Comparison of ENCODE assay signal across 8 mouse cellular contexts in genomic region chr4:119247462-119248235, GRCm38 (mm10). TPM values are rescaled to one million over a fixed set of nuclear protein-coding genes. Genes with fewer than 3 reads are reported as not detected.
DNase-seq lines count a peak whose midpoint lies in the region; ATAC-seq lines count a peak whose summit lies in the region.

No protein-coding gene starts in this region.

- H3K9ac ChIP-seq in intestine, embryonic 15.5 days = no peak overlapping the region
- no peak overlapping the region for H3K9ac ChIP-seq in limb, embryonic 11.5 days (ENCODE audit: low read length)
- H3K9ac ChIP-seq in midbrain, embryonic 16.5 days (ENCODE audit: low read depth, low read length) = no peak overlapping the region

- no peaks in the 10 kb centered on the region for H3K9me3 ChIP-seq in intestine, embryonic 15.5 days
- H3K9me3 ChIP-seq in limb, embryonic 11.5 days (ENCODE audit: control insufficient read depth, low read length) = no peaks in the 10 kb centered on the region
- no peaks in the 10 kb centered on the region for H3K9me3 ChIP-seq in midbrain, embryonic 16.5 days (replicated peaks; ENCODE audit: control insufficient read depth, low read length, poor library complexity, severe bottlenecking)

- ATAC-seq in granulocyte monocyte progenitor cell, adult 5-6 weeks (replicated peaks; ENCODE audit: poor library complexity, severe bottlenecking) = peak; percentile 80
- peak; percentile 78 for ATAC-seq in intestine, embryonic 15.5 days
- no peak for ATAC-seq in limb, embryonic 11.5 days (ENCODE audit: insufficient number of reproducible peaks, low FRiP score, low TSS enrichment, low read depth)
- peak; percentile 56 for ATAC-seq in midbrain, embryonic 16.5 days

- H3K4me3 ChIP-seq in intestine, embryonic 15.5 days (replicated peaks) = no peak overlapping the region
- no peak overlapping the region for H3K4me3 ChIP-seq in limb, embryonic 11.5 days (ENCODE audit: low read depth, low read length)
- H3K4me3 ChIP-seq in midbrain, embryonic 16.5 days (ENCODE audit: low read depth, low read length) = no peak overlapping the region

- no peaks in the 10 kb centered on the region for H3K27me3 ChIP-seq in intestine, embryonic 15.5 days (replicated peaks)
- H3K27me3 ChIP-seq in limb, embryonic 11.5 days (ENCODE audit: control insufficient read depth, insufficient read depth, low read length) = no peaks in the 10 kb centered on the region
- H3K27me3 ChIP-seq in midbrain, embryonic 16.5 days (ENCODE audit: control insufficient read depth, insufficient read depth, low read depth, low read length) = no peaks in the 10 kb centered on the region

- peaks cover 4% of the 10 kb centered on the region; the same call in 1 of the 2 replicates for H3K36me3 ChIP-seq in intestine, embryonic 15.5 days
- peaks cover 6% of the 10 kb centered on the region; the same call in 1 of the 2 replicates for H3K36me3 ChIP-seq in limb, embryonic 11.5 days (ENCODE audit: control insufficient read depth, insufficient read depth, low read length)
- H3K36me3 ChIP-seq in midbrain, embryonic 16.5 days (ENCODE audit: control insufficient read depth, insufficient read depth, low read length) = peaks cover 4% of the 10 kb centered on the region; the same call in 1 of the 2 replicates

- no peak overlapping the region for H3K4me2 ChIP-seq in intestine, embryonic 15.5 days (replicated peaks)
- no peak overlapping the region for H3K4me2 ChIP-seq in limb, embryonic 11.5 days (ENCODE audit: low read depth, severe bottlenecking)
- no peak overlapping the region for H3K4me2 ChIP-seq in midbrain, embryonic 16.5 days (ENCODE audit: low read length)

- DNase-seq in layer of hippocampus, adult 11-12 months (ENCODE audit: low spot score) = peak; percentile 67
- DNase-seq in layer of hippocampus, adult 9-10 months (ENCODE audit: low spot score) = no peak
- DNase-seq in embryo, embryonic 11 days = peak; percentile 74
- peak; percentile 71 for DNase-seq in limb, embryonic 11.5 days (ENCODE audit: low spot score)
- peak; percentile 46 to 52 for DNase-seq in spleen, postnatal 36 days (ENCODE audit: low spot score in 2 of 2)

- H3K27ac ChIP-seq in intestine, embryonic 15.5 days = 0 out of 2 replicates have a peak overlapping the region, but pooled peaks have one; percentile 32
- no peak overlapping the region for H3K27ac ChIP-seq in limb, embryonic 11.5 days (replicated peaks; ENCODE audit: low read depth, low read length)
- H3K27ac ChIP-seq in midbrain, embryonic 16.5 days (ENCODE audit: low read length) = peak overlapping the region; percentile 17; the same call in 1 of the 2 replicates

- H3K4me1 ChIP-seq in intestine, embryonic 15.5 days (replicated peaks) = 0 out of 2 replicates have a peak, but pooled peaks cover 3% of the 10 kb centered on the region
- no peaks in the 10 kb centered on the region for H3K4me1 ChIP-seq in limb, embryonic 11.5 days (ENCODE audit: control insufficient read depth, insufficient read depth, low read length)
- 0 out of 2 replicates have a peak, but pooled peaks cover 2% of the 10 kb centered on the region for H3K4me1 ChIP-seq in midbrain, embryonic 16.5 days (ENCODE audit: control insufficient read depth, insufficient read depth, low read length)

- WGBS in intestine, embryonic 15.5 days = 35% methylated on average over 13 of the region's 13 CpGs
- 43% methylated on average over 12 of the region's 13 CpGs for WGBS in limb, embryonic 11.5 days
- WGBS in midbrain, embryonic 16.5 days = 22% methylated on average over 12 of the region's 13 CpGs

RNA-seq across cellular contexts. Expression of gene Cldn19, which starts 7.6 kb away (rescaled TPM):
- not detected in 2 replicates for total RNA-seq in granulocyte monocyte progenitor cell, adult 5-6 weeks (2014; fragmentation: Nextera tagmentation)
- not detected in 2 replicates for total RNA-seq in granulocyte monocyte progenitor cell, adult 5-6 weeks (2017)
- 0.08 and 0.14 TPM in 2 replicates for polyA plus RNA-seq in intestine, embryonic 15.5 days (2015; fragmentation: Nextera tagmentation; extraction: Ambion mirVana)
- polyA plus RNA-seq in limb, embryonic 11.5 days (2014; fragmentation: Nextera tagmentation; extraction: Ambion mirVana) = 0.05 TPM in 1 of 2 replicates, not detected in the other
- polyA plus RNA-seq in midbrain, embryonic 16.5 days (2015; fragmentation: Nextera tagmentation; extraction: Ambion mirVana) = 0.63 and 1.6 TPM in 2 replicates

RNA-seq across cellular contexts. Expression of gene P3h1, which starts 14.9 kb away (rescaled TPM):
- 14.0 and 14.7 TPM in 2 replicates for total RNA-seq in granulocyte monocyte progenitor cell, adult 5-6 weeks (2014; fragmentation: Nextera tagmentation)
- 14.7 and 15.9 TPM in 2 replicates for total RNA-seq in granulocyte monocyte progenitor cell, adult 5-6 weeks (2017)
- polyA plus RNA-seq in intestine, embryonic 15.5 days (2015; fragmentation: Nextera tagmentation; extraction: Ambion mirVana) = 27.3 and 28.5 TPM in 2 replicates
- 21.9 and 24.1 TPM in 2 replicates for polyA plus RNA-seq in limb, embryonic 11.5 days (2014; fragmentation: Nextera tagmentation; extraction: Ambion mirVana)
- polyA plus RNA-seq in midbrain, embryonic 16.5 days (2015; fragmentation: Nextera tagmentation; extraction: Ambion mirVana) = 9.2 and 9.9 TPM in 2 replicates

RNA-seq across cellular contexts. Expression of gene AU022252, which starts 15.1 kb away (rescaled TPM):
- total RNA-seq in granulocyte monocyte progenitor cell, adult 5-6 weeks (2014; fragmentation: Nextera tagmentation) = 5.3 and 11.2 TPM in 2 replicates
- 9.3 and 23.6 TPM in 2 replicates for total RNA-seq in granulocyte monocyte progenitor cell, adult 5-6 weeks (2017)
- polyA plus RNA-seq in intestine, embryonic 15.5 days (2015; fragmentation: Nextera tagmentation; extraction: Ambion mirVana) = 28.1 and 30.9 TPM in 2 replicates
- 37.0 and 44.7 TPM in 2 replicates for polyA plus RNA-seq in limb, embryonic 11.5 days (2014; fragmentation: Nextera tagmentation; extraction: Ambion mirVana)
- 22.6 and 26.0 TPM in 2 replicates for polyA plus RNA-seq in midbrain, embryonic 16.5 days (2015; fragmentation: Nextera tagmentation; extraction: Ambion mirVana)

RNA-seq across cellular contexts. Expression of gene Tmem269, which starts 29.6 kb away (rescaled TPM):
- not detected in 2 replicates for total RNA-seq in granulocyte monocyte progenitor cell, adult 5-6 weeks (2014; fragmentation: Nextera tagmentation)
- total RNA-seq in granulocyte monocyte progenitor cell, adult 5-6 weeks (2017) = not detected in 2 replicates
- not detected in 2 replicates for polyA plus RNA-seq in intestine, embryonic 15.5 days (2015; fragmentation: Nextera tagmentation; extraction: Ambion mirVana)
- polyA plus RNA-seq in limb, embryonic 11.5 days (2014; fragmentation: Nextera tagmentation; extraction: Ambion mirVana) = not detected in 2 replicates
- 0.26 and 0.44 TPM in 2 replicates for polyA plus RNA-seq in midbrain, embryonic 16.5 days (2015; fragmentation: Nextera tagmentation; extraction: Ambion mirVana)

RNA-seq across cellular contexts. Expression of gene Ybx1, which starts 46.8 kb away (rescaled TPM):
- 1,162 and 1,300 TPM in 2 replicates for total RNA-seq in granulocyte monocyte progenitor cell, adult 5-6 weeks (2014; fragmentation: Nextera tagmentation)
- total RNA-seq in granulocyte monocyte progenitor cell, adult 5-6 weeks (2017) = 1,625 and 1,634 TPM in 2 replicates
- polyA plus RNA-seq in intestine, embryonic 15.5 days (2015; fragmentation: Nextera tagmentation; extraction: Ambion mirVana) = 627 and 712 TPM in 2 replicates
- polyA plus RNA-seq in limb, embryonic 11.5 days (2014; fragmentation: Nextera tagmentation; extraction: Ambion mirVana) = 1,145 and 1,200 TPM in 2 replicates
- polyA plus RNA-seq in midbrain, embryonic 16.5 days (2015; fragmentation: Nextera tagmentation; extraction: Ambion mirVana) = 716 and 727 TPM in 2 replicates
